22 mouse cellular contexts compared by ENCODE assay signal in genomic region chr13:102945450-102945849, GRCm38 (mm10).
DNase-seq lines count a peak whose midpoint lies in the region; ATAC-seq and TF ChIP-seq lines count a peak whose summit lies in the region.
"Had no signal": no experiment of that assay in that cellular context is flagged by ENCODE, and none has a peak within 500 bp of the region (broad histone marks: within the 10 kb centered on the region; RNA-seq: fewer than 3 reads in every experiment).

No protein-coding gene starts in this region.

- peak; percentile 78 for ATAC-seq in intestine, embryonic 15.5 days
- ATAC-seq in intestine, postnatal 0 days, result no peak

- no peaks in the 10 kb centered on the region for H3K4me1 ChIP-seq in intestine, embryonic 15.5 days (replicated peaks)
- no peaks in the 10 kb centered on the region for H3K4me1 ChIP-seq in intestine, postnatal 0 days (replicated peaks; ENCODE audit: control insufficient read depth, insufficient read depth, low read length)
- H3K4me1 ChIP-seq: embryonic facial prominence, embryonic 13.5 days; embryonic facial prominence, embryonic 15.5 days had no signal

- no peaks in the 10 kb centered on the region for H3K36me3 ChIP-seq in intestine, embryonic 15.5 days
- H3K36me3 ChIP-seq in intestine, postnatal 0 days (ENCODE audit: control insufficient read depth, insufficient read depth), result no peaks in the 10 kb centered on the region
- H3K36me3 ChIP-seq: embryonic facial prominence, embryonic 13.5 days; embryonic facial prominence, embryonic 15.5 days; forebrain, embryonic 10.5 days; forebrain, embryonic 12.5 days had no signal

- no peak for TF ChIP-seq CTCF in gastrocnemius, adult 2 months (IDR thresholded peaks at IDR 0.05)
- TF ChIP-seq CTCF in intestine, postnatal 0 days (IDR thresholded peaks at IDR 0.05; ENCODE audit: low read depth), result no peak
- no peak for TF ChIP-seq CTCF in left cerebral cortex, adult 2 months (IDR thresholded peaks at IDR 0.05)

- intact Hi-C loops in gastrocnemius, adult 2 months (cut with DNase I), result loop anchor here (5.0 kb wide), 1 partner anchor 38 kb away; no protein-coding TSS in a partner anchor
- intact Hi-C loops in gastrocnemius, postnatal 36 days (cut with DNase I), result no loop called here
- intact Hi-C loops in left cerebral cortex, adult 2 months (cut with DNase I), result no loop called here
- intact Hi-C loops in left cerebral cortex, postnatal 36 days (cut with DNase I), result loop anchor here (5.0 kb wide), 1 partner anchor 157 kb away; no protein-coding TSS in a partner anchor

- H3K4me2 ChIP-seq in intestine, embryonic 15.5 days (replicated peaks), result no peak overlapping the region
- no peak overlapping the region for H3K4me2 ChIP-seq in intestine, postnatal 0 days (replicated peaks; ENCODE audit: low read depth)
- H3K4me2 ChIP-seq: embryonic facial prominence, embryonic 13.5 days; embryonic facial prominence, embryonic 15.5 days; forebrain, embryonic 12.5 days had no signal

- H3K27ac ChIP-seq in gastrocnemius, adult 2 months, result peak overlapping the region; percentile 70; the same call in 1 of the 2 replicates
- H3K27ac ChIP-seq in intestine, embryonic 15.5 days, result no peak overlapping the region
- no peak overlapping the region for H3K27ac ChIP-seq in intestine, postnatal 0 days (ENCODE audit: low read depth, low read length)
- peak overlapping the region; percentile 42 for H3K27ac ChIP-seq in left cerebral cortex, adult 2 months
- H3K27ac ChIP-seq: embryonic facial prominence, embryonic 13.5 days; embryonic facial prominence, embryonic 15.5 days; forebrain, embryonic 10.5 days; forebrain, embryonic 12.5 days had no signal

- H3K9ac ChIP-seq in intestine, embryonic 15.5 days, result no peak overlapping the region
- H3K9ac ChIP-seq in intestine, postnatal 0 days (ENCODE audit: low read depth, low read length), result no peak overlapping the region
- H3K9ac ChIP-seq: embryonic facial prominence, embryonic 13.5 days; embryonic facial prominence, embryonic 15.5 days; forebrain, embryonic 12.5 days had no signal

- no peak overlapping the region for H3K4me3 ChIP-seq in gastrocnemius, adult 2 months
- H3K4me3 ChIP-seq in intestine, embryonic 15.5 days (replicated peaks), result no peak overlapping the region
- H3K4me3 ChIP-seq in intestine, postnatal 0 days (ENCODE audit: low read depth, low read length), result no peak overlapping the region
- no peak overlapping the region for H3K4me3 ChIP-seq in left cerebral cortex, adult 2 months
- H3K4me3 ChIP-seq: embryonic facial prominence, embryonic 13.5 days; embryonic facial prominence, embryonic 15.5 days; erythroblast, embryonic 14.5 days; forebrain, embryonic 10.5 days; forebrain, embryonic 12.5 days had no signal

- no peak for DNase-seq in gastrocnemius, adult 2 months
- DNase-seq in gastrocnemius, postnatal 36 days, result no peak
- DNase-seq in left cerebral cortex, adult 2 months (ENCODE audit: extremely low spot score in 1 of 2, low spot score in 2 of 2), result no peak
- DNase-seq in left cerebral cortex, postnatal 36 days (ENCODE audit: low spot score in 2 of 2), result no peak
- DNase-seq in spleen, adult 18-20 months, result no peak
- DNase-seq: adrenal gland, adult 2 months; adrenal gland, postnatal 10 days; adrenal gland, postnatal 25 days; cerebellum, adult 11 months; cerebellum, adult 18-20 months; cerebellum, adult 8-10 months; cerebellum, adult 9-11 months; cerebellum, postnatal 14 days; cerebellum, postnatal 36 days; embryo, embryonic 11 days had no signal

- H3K9me3 ChIP-seq in intestine, embryonic 15.5 days, result no peaks in the 10 kb centered on the region
- no peaks in the 10 kb centered on the region for H3K9me3 ChIP-seq in intestine, postnatal 0 days (ENCODE audit: control insufficient read depth)
- H3K9me3 ChIP-seq: embryonic facial prominence, embryonic 13.5 days; embryonic facial prominence, embryonic 15.5 days; forebrain, embryonic 10.5 days; forebrain, embryonic 12.5 days had no signal

- H3K27me3 ChIP-seq in intestine, embryonic 15.5 days (replicated peaks), result no peaks in the 10 kb centered on the region
- H3K27me3 ChIP-seq in intestine, postnatal 0 days (replicated peaks; ENCODE audit: control insufficient read depth, insufficient read depth, low read length), result no peaks in the 10 kb centered on the region
- H3K27me3 ChIP-seq: embryonic facial prominence, embryonic 13.5 days; embryonic facial prominence, embryonic 15.5 days; forebrain, embryonic 12.5 days had no signal

- WGBS in intestine, embryonic 15.5 days, result 85% methylated on average over 7 of the region's 7 CpGs
- 76% methylated on average over 7 of the region's 7 CpGs for WGBS in intestine, postnatal 0 days

Comparison
In these comparisons a context has a peak if more than half of its experiments do, and no peak if none do; other contexts are left out.
1. intact Hi-C loops: an anchor here in gastrocnemius, adult 2 months (5.0 kb wide) and left cerebral cortex, postnatal 36 days (5.0 kb wide); none called in gastrocnemius, postnatal 36 days and left cerebral cortex, adult 2 months.
2. H3K27ac ChIP-seq: peak in gastrocnemius, adult 2 months (single experiment) and left cerebral cortex, adult 2 months (single experiment); none in intestine, embryonic 15.5 days (single experiment) and intestine, postnatal 0 days (single experiment).